Mouse (Mus musculus) embryonic facial prominence, embryonic 11.5 days (tissue): Measurements from ENCODE around the gene Dnajc5. TPM values are rescaled to one million over a fixed set of nuclear protein-coding genes. Genes with fewer than 3 reads are reported as not detected.
A peak's percentile ranks its signal among the peaks of the same experiment; 100 is the strongest.

Source experiments
- ATAC-seq: fragments of 200-750 bp; cut with Nextera tagmentation; replicated peaks from 2 replicates; pipeline ENCODE4 v1.8.0; 2017; ENCODE audit warnings: low read depth; ENCODE audit not compliant: insufficient number of reproducible peaks, low FRiP score, low TSS enrichment
- DNase-seq: peaks from one replicate; pipeline ENCODE4 v3.0.0-alpha.2; 2015; ENCODE audit warnings: low spot score
- H3K27ac ChIP-seq: fragments of 300-500 bp; sonication (generic); replicated peaks from 2 replicates; pipeline ENCODE4 v1.5.1; 2014; ENCODE audit warnings: mild to moderate bottlenecking, low read depth, low read length, control low read depth
- H3K27me3 ChIP-seq: fragments of 300-500 bp; sonication (generic); 2 replicates; pipeline ENCODE4 v1.6.1; 2014; ENCODE audit warnings: mild to moderate bottlenecking, low read length, moderate library complexity, mixed read lengths; ENCODE audit not compliant: control insufficient read depth, insufficient read depth
- H3K36me3 ChIP-seq: fragments of 300-500 bp; sonication (generic); replicated peaks from 2 replicates; pipeline ENCODE4 v1.6.1; 2014; ENCODE audit warnings: low read depth, mild to moderate bottlenecking, low read length, moderate library complexity, mixed read lengths; ENCODE audit not compliant: control insufficient read depth, insufficient read depth
- H3K4me1 ChIP-seq: fragments of 300-500 bp; sonication (generic); 2 replicates; pipeline ENCODE4 v1.6.1; 2014; ENCODE audit warnings: low read length, mixed read lengths; ENCODE audit not compliant: control insufficient read depth, insufficient read depth
- H3K4me2 ChIP-seq: fragments of 300-500 bp; sonication (generic); 2 replicates; pipeline ENCODE4 v1.6.1; 2014; ENCODE audit warnings: low read depth, mild to moderate bottlenecking, control low read depth, low read length, moderate library complexity
- H3K4me3 ChIP-seq: fragments of 300-500 bp; sonication (generic); 2 replicates; pipeline ENCODE4 v1.5.1; 2014; ENCODE audit warnings: low read depth, low read length, control low read depth
- H3K9ac ChIP-seq: fragments of 300-500 bp; sonication (generic); replicated peaks from 2 replicates; pipeline ENCODE4 v1.6.1; 2014; ENCODE audit warnings: mild to moderate bottlenecking, control low read depth, low read length
- H3K9me3 ChIP-seq: fragments of 300-500 bp; sonication (generic); replicated peaks from 2 replicates; pipeline ENCODE4 v1.6.1; 2016; ENCODE audit warnings: mild to moderate bottlenecking, low read length, inconsistent platforms, mixed read lengths; ENCODE audit not compliant: control insufficient read depth
- WGBS: fragments of 180-500 bp; shearing (Covaris S2); extraction: QIAGEN DNeasy Blood & Tissue Kit; methylation state at CpG from one replicate; pipeline ENCODE4 v1.1.7; 2014; 5-methylcytosine and 5-hydroxymethylcytosine counted together
- polyA plus RNA-seq: library from polyadenylated mRNA; unstranded; fragments of >200 nt; fragmentation: Nextera tagmentation; extraction: Ambion mirVana; gene quantifications from 2 replicates; pipeline ENCODE4 v1.2.1, GENCODE M21; 2014

Gene Dnajc5
- polyA plus RNA-seq = 77.0 and 79.1 TPM in 2 replicates

DNA sequence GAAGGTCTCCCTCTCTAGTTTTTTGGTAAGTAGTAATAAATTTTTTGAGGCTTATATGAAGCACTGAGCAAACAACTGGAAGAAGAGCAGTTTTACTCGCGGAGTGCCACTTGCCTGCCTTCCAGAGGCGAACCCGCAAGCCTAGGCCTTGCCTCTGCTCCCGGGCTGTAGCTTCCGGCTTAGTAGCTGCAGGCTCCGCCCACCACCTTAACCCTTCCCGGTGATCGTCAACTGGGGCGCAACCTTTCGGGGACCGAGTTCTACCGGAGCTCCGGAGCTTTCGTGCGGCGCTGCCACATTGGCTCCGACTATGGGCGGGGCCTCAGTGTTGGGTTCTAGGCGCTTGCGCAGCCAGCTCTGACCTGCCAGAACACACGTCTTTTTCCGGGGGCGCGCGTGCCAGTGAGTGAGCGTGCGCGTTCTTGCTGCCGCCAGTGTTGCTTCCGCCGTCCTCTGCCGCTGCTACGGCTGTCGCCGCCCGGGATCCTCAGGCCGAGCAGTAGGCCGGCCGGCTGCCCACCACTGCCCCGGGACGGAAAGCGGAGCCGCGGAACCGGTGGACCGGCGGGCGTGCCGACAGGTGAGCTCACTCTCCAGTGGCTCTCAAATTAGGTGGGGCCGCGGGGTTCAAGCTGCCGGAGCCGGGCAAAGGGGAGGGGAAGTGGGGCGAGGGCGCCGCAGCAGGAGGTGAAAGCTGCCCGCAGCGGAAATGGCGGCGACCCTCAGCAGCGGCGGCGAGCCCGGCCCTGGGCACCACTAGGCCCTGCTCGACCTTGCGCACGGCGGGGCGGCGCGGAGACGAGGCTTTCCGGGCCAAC lies at the start of gene Dnajc5:
Dnajc5 (plus strand) TSS at position 368 of the 818 bp plus-strand sequence.
- ATAC-seq (peak; percentile 97), DNase-seq (peak; percentile 99)
- no peaks in the 10 kb centered on the region for H3K27me3 ChIP-seq
- peak within 1 kb of the TSS; percentile 96 for H3K27ac ChIP-seq
- WGBS = under 1% methylated on average over 74 of the region's 74 CpGs
- peak within 1 kb of the TSS; percentile 58 for H3K4me2 ChIP-seq
- H3K9ac ChIP-seq = peak within 1 kb of the TSS; percentile 92
- no peaks in the 10 kb centered on the region; the same call in 1 of the 2 replicates for H3K36me3 ChIP-seq
- H3K4me1 ChIP-seq = no peaks in the 10 kb centered on the region
- no peaks in the 10 kb centered on the region for H3K9me3 ChIP-seq
- H3K4me3 ChIP-seq = peak within 1 kb of the TSS; percentile 94

DNA sequence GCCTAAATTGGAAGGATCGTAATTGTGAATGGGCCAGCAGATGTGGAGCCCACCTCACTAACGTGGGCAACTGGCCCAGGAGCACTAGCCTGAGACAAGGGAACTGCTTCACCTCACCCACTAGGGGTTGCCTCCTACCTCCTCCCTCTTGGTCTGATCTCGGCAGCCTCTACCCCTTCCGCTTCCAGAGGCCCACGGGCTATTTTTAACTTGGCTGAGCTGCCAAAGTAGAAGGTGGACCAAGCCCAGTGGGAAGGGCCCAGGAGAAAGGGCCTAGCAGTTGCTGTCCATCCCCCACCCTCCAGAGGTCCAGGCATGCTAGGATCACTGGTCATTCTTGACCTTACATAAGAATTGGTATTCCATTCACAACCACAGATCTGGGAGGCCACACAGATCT lies 49.0 kb upstream of the Dnajc5 start:
- Histone ChIP-seq H3K27me3 (no peaks in the 10 kb centered on the region), H3K4me2 (no peak overlapping the region), H3K27ac (no peak overlapping the region), H3K4me3 (no peak overlapping the region), H3K9me3 (no peaks in the 10 kb centered on the region), H3K9ac (no peak overlapping the region), H3K4me1 (no peaks in the 10 kb centered on the region), H3K36me3 (no peaks in the 10 kb centered on the region)
- no peak for DNase-seq
- ATAC-seq = no peak
- 64% methylated on average over 5 of the region's 5 CpGs for WGBS

DNA sequence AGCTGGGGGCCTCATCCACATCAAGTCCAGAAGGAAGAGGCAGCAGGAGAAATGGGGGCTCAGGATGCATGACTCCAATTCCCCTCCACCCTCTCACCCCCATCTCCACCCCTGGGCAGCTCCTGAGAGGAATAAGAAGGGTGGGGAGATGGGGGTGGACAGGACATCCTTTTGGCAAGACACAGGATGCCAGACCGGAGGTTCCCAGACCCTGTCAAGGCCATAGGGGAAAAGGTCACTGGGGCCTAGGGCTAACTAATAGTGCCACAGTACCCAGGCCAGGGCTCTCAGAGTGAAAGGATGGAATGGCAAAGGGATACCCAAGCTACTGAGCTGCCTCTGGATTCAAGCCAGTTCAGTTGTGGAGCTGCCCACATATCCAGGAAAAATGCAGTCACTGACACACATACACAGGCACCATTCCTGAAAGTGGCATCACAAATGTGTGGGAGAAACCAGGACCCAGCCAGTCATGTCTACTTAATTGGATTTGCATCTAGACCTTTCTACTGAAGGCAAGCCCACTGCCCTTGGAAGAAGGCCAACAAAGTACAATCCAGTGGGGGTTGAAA lies 47.9 kb upstream of the Dnajc5 start:
- no peak overlapping the region for H3K27ac ChIP-seq
- no peak overlapping the region for H3K9ac ChIP-seq
- DNase-seq (no peak), ATAC-seq (no peak)
- H3K4me3 ChIP-seq = no peak overlapping the region
- no peaks in the 10 kb centered on the region for H3K4me1 ChIP-seq
- H3K27me3 ChIP-seq = no peaks in the 10 kb centered on the region
- H3K36me3 ChIP-seq = no peaks in the 10 kb centered on the region
- WGBS = 56% methylated on average over 1 of the region's 1 CpGs
- H3K9me3 ChIP-seq = no peaks in the 10 kb centered on the region
- H3K4me2 ChIP-seq = no peak overlapping the region

DNA sequence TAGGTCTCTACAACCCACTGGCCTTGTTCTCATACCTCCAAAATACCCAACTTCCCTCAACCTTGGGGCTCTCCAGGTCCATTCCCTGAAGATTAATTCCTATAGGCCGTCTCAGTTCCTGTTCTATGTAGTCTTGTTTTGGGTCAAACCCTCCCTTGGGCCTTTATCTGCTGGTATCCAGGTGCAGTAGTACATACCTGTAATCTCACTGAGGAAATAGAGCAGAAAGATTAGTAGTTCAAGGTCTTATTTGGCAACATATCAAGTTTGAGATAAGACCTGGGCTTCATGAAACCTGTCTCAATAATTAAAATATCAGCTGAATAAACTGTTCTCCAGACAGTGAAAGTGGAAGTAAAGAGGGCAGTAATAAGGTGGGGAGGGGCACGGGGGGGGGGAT lies 37.2 kb upstream of the Dnajc5 start:
- Histone ChIP-seq H3K36me3 (no peaks in the 10 kb centered on the region), H3K9ac (no peak overlapping the region), H3K9me3 (no peaks in the 10 kb centered on the region), H3K27me3 (no peaks in the 10 kb centered on the region), H3K4me3 (no peak overlapping the region), H3K4me2 (no peak overlapping the region), H3K27ac (no peak overlapping the region), H3K4me1 (no peaks in the 10 kb centered on the region; the same call in 1 of the 2 replicates)
- 51% methylated on average over 2 of the region's 2 CpGs for WGBS
- DNase-seq = no peak
- no peak for ATAC-seq

DNA sequence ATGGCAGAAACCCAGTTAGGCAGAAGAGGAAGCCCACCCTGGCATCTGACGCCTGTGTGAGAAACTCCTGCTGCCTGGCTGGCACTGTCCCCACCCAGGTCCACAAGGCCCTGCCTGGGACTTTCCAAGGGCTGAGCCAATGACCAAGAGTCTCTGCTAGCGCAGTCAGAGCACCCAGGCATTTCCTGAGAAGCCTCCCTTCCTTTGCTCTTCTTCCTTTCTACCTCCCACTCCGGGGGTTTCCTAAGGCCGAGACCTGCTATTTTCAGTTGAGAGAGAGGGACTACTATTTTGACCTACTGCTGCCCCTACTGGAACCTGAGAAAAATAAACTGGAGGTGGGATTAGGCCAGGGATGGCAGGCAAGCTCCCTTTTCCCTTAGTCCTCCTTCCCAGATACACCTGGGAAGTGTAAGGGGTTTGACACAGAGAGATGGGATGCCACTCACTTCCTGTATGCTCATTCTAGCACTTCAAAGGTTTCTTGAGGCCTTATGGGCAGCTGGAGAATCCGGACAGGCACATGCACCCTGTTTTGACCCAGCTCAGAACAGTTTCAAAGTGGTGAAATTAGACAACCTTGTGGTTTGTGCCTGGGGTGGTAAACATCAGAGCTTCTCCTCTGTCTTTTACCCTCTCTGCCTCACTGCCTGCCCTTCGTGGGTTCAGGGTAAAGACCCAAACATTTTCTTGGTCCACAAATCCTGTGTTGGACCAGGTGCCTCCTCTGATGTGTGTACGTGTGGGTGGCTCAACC lies 36.5 kb upstream of the Dnajc5 start:
- DNase-seq (peak; percentile 26), ATAC-seq (no peak)
- Histone ChIP-seq H3K4me3 (no peak overlapping the region), H3K9ac (no peak overlapping the region), H3K4me2 (no peak overlapping the region), H3K36me3 (no peaks in the 10 kb centered on the region), H3K27ac (no peak overlapping the region), H3K27me3 (no peaks in the 10 kb centered on the region), H3K9me3 (no peaks in the 10 kb centered on the region), H3K4me1 (no peaks in the 10 kb centered on the region; the same call in 1 of the 2 replicates)
- 35% methylated on average over 7 of the region's 7 CpGs for WGBS

DNA sequence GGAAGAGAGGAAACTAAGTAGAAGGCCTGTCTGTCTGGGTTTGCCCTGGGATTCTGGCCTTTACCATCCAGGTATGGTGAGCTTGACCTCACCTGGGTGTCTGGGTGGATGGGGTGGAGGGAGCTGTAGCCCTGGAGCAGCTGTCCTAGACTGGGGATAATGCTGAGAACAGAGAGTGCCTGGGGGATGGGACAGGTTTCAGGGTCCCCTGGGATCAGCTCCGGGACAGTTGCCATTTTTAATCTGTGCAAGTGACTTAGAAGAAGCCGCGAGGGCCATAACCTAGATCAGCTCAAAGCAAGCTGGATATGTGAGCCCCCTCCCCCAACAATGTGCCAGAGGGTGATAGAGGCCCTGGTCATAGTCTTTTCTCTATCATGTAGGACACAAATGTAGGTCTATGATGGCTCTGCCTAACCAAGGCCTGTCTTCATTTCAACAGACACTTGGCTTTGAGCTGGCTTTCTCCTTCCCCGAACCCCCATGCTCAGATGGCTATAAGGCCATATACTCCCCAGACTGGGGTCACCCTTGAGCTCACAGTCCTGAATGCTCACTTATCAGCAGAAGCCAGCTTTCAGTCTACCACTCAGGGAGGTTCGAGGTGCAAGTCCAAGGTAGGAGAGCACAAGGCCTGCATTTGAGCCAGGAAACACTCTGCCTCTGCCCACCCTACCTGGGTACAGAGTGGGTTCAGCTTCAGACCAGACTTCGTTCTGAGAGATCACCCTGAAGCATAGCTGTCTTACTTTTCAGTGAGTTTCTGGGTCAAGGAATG lies 35.6 kb upstream of the Dnajc5 start:
- DNase-seq (no peak), ATAC-seq (0 out of 2 replicates have a peak, but pooled peaks have one; percentile 29)
- H3K4me2 ChIP-seq = no peak overlapping the region

DNA sequence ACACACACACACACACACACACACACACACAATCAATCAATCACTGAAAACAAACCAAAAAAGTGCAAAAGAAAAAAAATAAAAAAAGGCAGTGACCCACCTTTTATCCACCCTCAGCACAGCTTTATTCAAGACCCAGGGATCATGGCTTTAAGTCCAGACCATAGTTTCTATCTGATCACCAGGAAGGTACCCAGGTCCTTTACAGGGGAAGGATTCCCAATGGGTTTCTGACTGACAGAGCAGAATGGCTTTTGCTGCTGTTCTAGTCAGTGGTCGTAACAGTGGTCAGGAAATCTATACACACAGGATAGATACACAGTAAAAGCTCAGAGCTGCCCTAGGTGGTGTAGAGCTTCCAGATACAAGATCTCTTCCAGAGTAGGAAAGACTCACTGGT lies 34.5 kb upstream of the Dnajc5 start:
- Histone ChIP-seq H3K27ac (no peak overlapping the region), H3K4me3 (no peak overlapping the region), H3K9ac (no peak overlapping the region), H3K9me3 (no peaks in the 10 kb centered on the region), H3K4me2 (no peak overlapping the region), H3K27me3 (no peaks in the 10 kb centered on the region), H3K36me3 (no peaks in the 10 kb centered on the region), H3K4me1 (no peaks in the 10 kb centered on the region; the same call in 1 of the 2 replicates)
- peak; percentile 6 for DNase-seq
- no peak for ATAC-seq
- 19% methylated on average over 1 of the region's 1 CpGs for WGBS

More for the DNA sequence above, 35.6 kb upstream of the Dnajc5 start:
- H3K27me3 ChIP-seq = no peaks in the 10 kb centered on the region
- H3K9me3 ChIP-seq = no peaks in the 10 kb centered on the region
- no peak overlapping the region for H3K4me3 ChIP-seq
- no peak overlapping the region for H3K27ac ChIP-seq
- 84% methylated on average over 6 of the region's 6 CpGs for WGBS
- H3K9ac ChIP-seq = no peak overlapping the region
- H3K4me1 ChIP-seq = no peaks in the 10 kb centered on the region; the same call in 1 of the 2 replicates
- no peaks in the 10 kb centered on the region for H3K36me3 ChIP-seq
